Mouse (Mus musculus) thymus, adult 2 months (tissue): ENCODE measurements around the gene Fgfr2. TPM values are rescaled to one million over a fixed set of nuclear protein-coding genes. Genes with fewer than 3 reads are reported as not detected.

Experiments used
- DNase-seq: peaks from one replicate; pipeline ENCODE4 v3.0.0; 2021
- H3K27ac ChIP-seq: fragments of 200-500 bp; 2 replicates; pipeline ENCODE4 v1.5.1; 2012; ENCODE audit warnings: low read length, control low read depth; ENCODE audit not compliant: control insufficient read depth, insufficient read depth
- H3K27me3 ChIP-seq: fragments of 200-500 bp; 2 replicates; pipeline ENCODE4 v1.6.1; 2012; ENCODE audit warnings: mild to moderate bottlenecking, low read length, moderate library complexity, mixed read lengths; ENCODE audit not compliant: control insufficient read depth, insufficient read depth
- H3K36me3 ChIP-seq: fragments of 200-500 bp; 2 replicates; pipeline ENCODE4 v1.6.1; 2012; ENCODE audit warnings: mild to moderate bottlenecking, low read length, moderate library complexity; ENCODE audit not compliant: control insufficient read depth, insufficient read depth
- H3K4me1 ChIP-seq: fragments of 200-500 bp; replicated peaks from 2 replicates; pipeline ENCODE4 v1.6.1; 2012; ENCODE audit warnings: low read length; ENCODE audit not compliant: control insufficient read depth, insufficient read depth
- H3K4me3 ChIP-seq: fragments of 200-500 bp; 2 replicates; pipeline ENCODE4 v1.5.1; 2012; ENCODE audit warnings: mild to moderate bottlenecking, low read length, control low read depth, moderate library complexity; ENCODE audit not compliant: control insufficient read depth, insufficient read depth
- CTCF ChIP-seq: fragments of 200-500 bp; IDR thresholded peaks from 2 replicates; pipeline ENCODE4 v1.5.1; 2012; ENCODE audit warnings: mild to moderate bottlenecking, control low read depth, low read length, moderate library complexity, borderline replicate concordance; ENCODE audit not compliant: control insufficient read depth, poor library complexity, insufficient read depth; ENCODE audit errors: extremely low read depth
- POLR2A ChIP-seq: fragments of 200-500 bp; IDR thresholded peaks from 2 replicates; pipeline ENCODE4 v1.6.1; 2012; ENCODE audit warnings: mild to moderate bottlenecking, low read length, control low read depth, moderate library complexity; ENCODE audit not compliant: control insufficient read depth, poor library complexity, insufficient read depth; ENCODE audit errors: extremely low read depth
- WGBS: fragments of 180-500 bp; shearing (Covaris S2); methylation state at CpG from one replicate; pipeline ENCODE4 v1.1.7; 2018; 5-methylcytosine and 5-hydroxymethylcytosine counted together
- polyA plus RNA-seq: library from polyadenylated mRNA; depleted of rRNA; stranded (reverse); fragments of >200 nt; gene quantifications from 2 replicates; pipeline ENCODE4 v1.2.3, GENCODE M21; 2012

Gene Fgfr2
- polyA plus RNA-seq, 1 experiment: 12.1 TPM

- Histone ChIP-seq H3K27me3 (peaks cover 4% of the 10 kb centered on the region; the same call in 1 of the 2 replicates), H3K4me3 (no peak overlapping the region), H3K36me3 (no peaks in the 10 kb centered on the region), H3K4me1 (no peaks in the 10 kb centered on the region), H3K27ac (no peak overlapping the region)
- TF ChIP-seq POLR2A (no peak), CTCF (no peak)
- WGBS: 8% methylated on average over 16 of the region's 16 CpGs
- DNase-seq: no peak
Observed at GRCm38 (mm10) chr7:131644051-131644450, 1479.1 kb downstream of the Fgfr2 start.

- Histone ChIP-seq H3K4me1 (no peaks in the 10 kb centered on the region), H3K27me3 (peaks cover 4% of the 10 kb centered on the region; the same call in 1 of the 2 replicates), H3K4me3 (no peak overlapping the region), H3K36me3 (no peaks in the 10 kb centered on the region), H3K27ac (no peak overlapping the region)
- TF ChIP-seq CTCF (no peak), POLR2A (no peak)
- no peak for DNase-seq
- 48% methylated on average over 13 of the region's 13 CpGs for WGBS
Observed at GRCm38 (mm10) chr7:131643341-131643840, 1479.8 kb downstream of the Fgfr2 start.

GRCm38 (mm10) chr7:131629562-131629961 is 1493.6 kb downstream of the Fgfr2 start:
- H3K4me1 ChIP-seq: no peaks in the 10 kb centered on the region
- TF ChIP-seq CTCF: no peak
- TF ChIP-seq POLR2A: no peak
- no peak overlapping the region for H3K27ac ChIP-seq
- no peak for DNase-seq
- no peaks in the 10 kb centered on the region for H3K27me3 ChIP-seq
- H3K36me3 ChIP-seq: no peaks in the 10 kb centered on the region
- WGBS: 62% methylated on average over 8 of the region's 8 CpGs
- H3K4me3 ChIP-seq: no peak overlapping the region

- Histone ChIP-seq H3K4me1 (no peaks in the 10 kb centered on the region), H3K4me3 (no peak overlapping the region), H3K36me3 (no peaks in the 10 kb centered on the region), H3K27ac (no peak overlapping the region), H3K27me3 (no peaks in the 10 kb centered on the region)
- DNase-seq: no peak
- WGBS: 95% methylated on average over 13 of the region's 13 CpGs
- TF ChIP-seq POLR2A (no peak), CTCF (no peak)
Observed at GRCm38 (mm10) chr7:131628846-131629391, 1494.2 kb downstream of the Fgfr2 start.

- Histone ChIP-seq H3K4me3 (no peak overlapping the region), H3K27me3 (no peaks in the 10 kb centered on the region), H3K36me3 (no peaks in the 10 kb centered on the region), H3K27ac (no peak overlapping the region), H3K4me1 (no peaks in the 10 kb centered on the region)
- TF ChIP-seq POLR2A (no peak), CTCF (no peak)
- WGBS: 92% methylated on average over 17 of the region's 17 CpGs
- no peak for DNase-seq
Observed at GRCm38 (mm10) chr7:131628356-131628755, 1494.8 kb downstream of the Fgfr2 start.

GRCm38 (mm10) chr7:131609677-131610076 is 1513.5 kb downstream of the Fgfr2 start:
- 53% methylated on average over 7 of the region's 7 CpGs for WGBS
- DNase-seq: no peak
- Histone ChIP-seq H3K4me1 (no peaks in the 10 kb centered on the region), H3K36me3 (no peaks in the 10 kb centered on the region), H3K27me3 (no peaks in the 10 kb centered on the region), H3K4me3 (no peak overlapping the region), H3K27ac (no peak overlapping the region)
- TF ChIP-seq CTCF (no peak), POLR2A (no peak)
